Mouse (Mus musculus): ENCODE measurements at regions not wholly inside any gene's neighbourhood (a gene's known extent, or its start where the extent isn't known, plus 50 kb on each side); places are given as distances from the start of the nearest gene placed in this dataset.
A peak's percentile ranks its signal among the peaks of the same experiment; 100 is the strongest.

DNA sequence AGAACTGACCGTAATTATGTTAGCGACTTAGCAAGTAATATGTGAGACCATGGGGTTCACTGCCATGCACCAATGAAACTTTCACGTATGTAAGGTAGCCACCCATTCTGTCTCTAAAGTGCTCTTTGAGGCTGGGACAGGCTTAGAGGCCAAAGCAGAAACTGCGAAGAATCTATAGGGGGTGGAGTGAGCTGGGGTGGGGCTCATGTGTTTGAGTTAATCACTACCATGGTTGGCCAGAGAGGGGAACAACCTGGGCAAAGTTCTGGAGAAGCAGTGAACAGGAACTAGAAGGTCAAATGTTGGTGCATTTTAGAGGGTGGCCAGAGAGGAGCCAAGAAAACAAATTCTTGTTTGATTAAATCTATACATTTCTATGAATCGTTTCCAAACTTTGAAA lies 136.4 kb downstream of the Tmem17 start:
- no peaks in the 10 kb centered on the region for H3K9me3 ChIP-seq
- WGBS: 93% methylated on average over 5 of the region's 5 CpGs
- H3K27me3 ChIP-seq: no peaks in the 10 kb centered on the region
- H3K4me2 ChIP-seq: no peak overlapping the region
- no peak for ATAC-seq (ENCODE audit: low FRiP score, low read depth)
- H3K36me3 ChIP-seq: no peaks in the 10 kb centered on the region
- H3K27ac ChIP-seq (replicated peaks): no peak overlapping the region
- H3K4me1 ChIP-seq (replicated peaks): peaks cover 12% of the 10 kb centered on the region; the same call in 1 of the 2 replicates
- no peak overlapping the region for H3K4me3 ChIP-seq
- H3K9ac ChIP-seq: no peak overlapping the region

DNA sequence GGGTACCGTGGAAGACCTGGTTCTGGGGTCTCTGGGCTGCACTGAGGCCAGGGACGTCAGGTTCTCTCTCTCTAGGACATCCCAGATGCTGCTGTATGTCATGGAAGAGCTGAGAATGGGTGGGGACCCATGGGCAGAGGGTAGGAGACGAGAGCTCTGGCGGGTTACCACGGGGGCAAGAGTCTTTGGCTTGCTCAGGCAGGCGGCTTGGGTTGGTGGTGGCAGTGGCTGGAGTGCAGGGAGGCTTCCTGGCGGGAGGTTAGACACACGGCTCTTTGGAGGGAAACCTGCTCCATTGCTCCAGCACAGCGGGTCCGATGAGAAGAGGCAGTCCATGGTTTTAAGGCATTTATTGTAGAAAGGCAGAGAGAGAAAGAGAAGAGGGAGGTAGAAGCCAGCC lies 138.9 kb downstream of the Tmem17 start:
- no peak overlapping the region for H3K9ac ChIP-seq
- H3K4me2 ChIP-seq: no peak overlapping the region
- no peak for ATAC-seq (ENCODE audit: low FRiP score, low read depth)
- no peak overlapping the region for H3K4me3 ChIP-seq
- no peaks in the 10 kb centered on the region for H3K36me3 ChIP-seq
- H3K9me3 ChIP-seq: no peaks in the 10 kb centered on the region
- no peaks in the 10 kb centered on the region for H3K27me3 ChIP-seq
- WGBS: 90% methylated on average over 10 of the region's 10 CpGs
- H3K4me1 ChIP-seq (replicated peaks): peaks cover 11% of the 10 kb centered on the region; the same call in 1 of the 2 replicates
- H3K27ac ChIP-seq (replicated peaks): no peak overlapping the region

DNA sequence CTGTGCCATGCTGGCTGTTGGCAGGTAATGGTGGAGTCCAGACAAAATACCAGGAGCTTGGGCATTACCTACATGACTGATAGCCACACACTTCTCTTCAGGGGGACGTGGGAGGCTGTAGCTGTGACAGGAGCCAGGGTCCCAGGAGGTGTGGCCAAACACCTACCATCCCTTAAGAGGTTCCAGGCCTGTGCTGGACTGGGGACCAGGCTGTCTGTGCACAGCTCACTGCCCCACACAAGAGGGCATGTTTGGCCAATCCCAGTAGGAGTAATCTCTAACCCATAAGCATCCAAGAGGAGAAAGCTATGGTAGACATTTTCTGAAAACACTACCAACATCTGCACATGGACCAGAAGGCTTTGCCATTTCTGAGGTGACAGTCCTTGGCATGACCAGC lies 139.4 kb downstream of the Tmem17 start:
- H3K9ac ChIP-seq: no peak overlapping the region
- 90% methylated on average over 1 of the region's 1 CpGs for WGBS
- H3K27ac ChIP-seq (replicated peaks): no peak overlapping the region

DNA sequence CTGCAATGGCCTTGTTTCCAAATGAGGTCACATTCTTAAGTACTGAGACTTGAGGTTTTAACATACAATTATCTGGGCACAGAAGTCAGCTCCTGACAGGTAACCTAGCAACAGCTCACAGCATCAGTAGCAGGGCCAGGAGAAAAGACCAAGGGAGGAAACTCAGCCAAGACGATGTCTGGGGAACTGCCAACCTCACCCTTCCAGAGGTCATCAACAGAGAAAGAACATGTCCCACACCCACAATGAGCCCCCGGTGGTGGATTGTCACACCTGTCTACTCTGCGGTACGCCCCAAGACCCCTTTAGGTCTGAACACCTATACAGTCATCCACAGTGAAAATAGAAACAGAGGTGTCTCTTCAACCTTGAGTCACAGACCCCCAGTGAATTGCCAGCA lies 140.0 kb downstream of the Tmem17 start:
- ATAC-seq (ENCODE audit: low FRiP score, low read depth): 0 out of 2 replicates have a peak, but pooled peaks have one; percentile 11
- Histone ChIP-seq H3K27ac (replicated peaks) (no peak overlapping the region), H3K36me3 (no peaks in the 10 kb centered on the region), H3K4me1 (replicated peaks) (0 out of 2 replicates have a peak, but pooled peaks cover 6% of the 10 kb centered on the region), H3K9me3 (no peaks in the 10 kb centered on the region), H3K9ac (no peak overlapping the region), H3K4me2 (no peak overlapping the region), H3K4me3 (no peak overlapping the region), H3K27me3 (no peaks in the 10 kb centered on the region)
- WGBS: 70% methylated on average over 4 of the region's 4 CpGs

More for the DNA sequence above, 139.4 kb downstream of the Tmem17 start:
- H3K27me3 ChIP-seq: no peaks in the 10 kb centered on the region
- no peak overlapping the region for H3K4me2 ChIP-seq
- H3K9me3 ChIP-seq: no peaks in the 10 kb centered on the region
- ATAC-seq (ENCODE audit: low FRiP score, low read depth): no peak
- H3K36me3 ChIP-seq: no peaks in the 10 kb centered on the region
- 0 out of 2 replicates have a peak, but pooled peaks cover 6% of the 10 kb centered on the region for H3K4me1 ChIP-seq (replicated peaks)
- H3K4me3 ChIP-seq: no peak overlapping the region

DNA sequence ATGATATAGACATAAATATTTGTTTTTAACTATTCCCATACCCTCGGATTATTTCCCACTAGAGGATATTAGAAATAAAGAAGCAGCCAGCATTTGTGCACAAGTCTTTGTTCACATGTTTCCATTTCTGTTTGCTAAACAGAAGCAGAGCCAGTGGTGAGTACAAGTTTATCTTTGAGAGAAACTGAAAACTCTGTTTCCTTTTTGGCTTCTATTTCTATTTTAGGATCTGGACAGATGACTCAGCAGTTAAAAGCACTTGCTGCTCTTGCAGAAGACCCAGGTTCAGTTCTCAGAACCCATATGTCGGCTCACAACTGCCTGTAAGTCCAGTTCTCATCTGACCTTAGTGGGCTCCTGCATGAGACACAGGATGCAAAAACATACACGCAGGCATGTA lies 141.0 kb downstream of the Tmem17 start:
- H3K9me3 ChIP-seq: no peaks in the 10 kb centered on the region
- ATAC-seq (ENCODE audit: low FRiP score, low read depth): no peak
- no peak overlapping the region for H3K27ac ChIP-seq (replicated peaks)
- no peaks in the 10 kb centered on the region for H3K36me3 ChIP-seq
- H3K4me2 ChIP-seq: no peak overlapping the region
- WGBS: 78% methylated on average over 3 of the region's 3 CpGs
- H3K27me3 ChIP-seq: no peaks in the 10 kb centered on the region
- no peak overlapping the region for H3K4me3 ChIP-seq
- 0 out of 2 replicates have a peak, but pooled peaks cover 6% of the 10 kb centered on the region for H3K4me1 ChIP-seq (replicated peaks)
- H3K9ac ChIP-seq: no peak overlapping the region

DNA sequence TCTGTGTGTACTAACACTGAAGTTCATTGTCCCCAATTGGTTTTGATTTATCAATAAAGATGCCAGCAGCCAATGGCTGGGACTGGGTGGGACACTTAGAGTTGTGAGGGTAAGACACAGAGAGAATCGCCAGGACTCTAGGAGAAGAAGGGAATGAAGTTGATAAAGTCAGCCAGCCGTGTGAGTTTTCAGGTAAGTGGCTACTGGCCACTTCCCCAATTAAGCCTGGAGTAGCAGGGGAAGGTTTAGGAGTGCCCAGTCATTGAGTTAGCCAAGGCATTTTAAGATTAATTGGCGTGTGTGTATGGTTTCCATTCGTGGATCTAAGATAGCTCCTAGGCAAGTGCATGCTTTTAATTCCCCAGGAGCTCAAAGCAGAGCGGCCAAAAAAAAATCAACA lies 141.5 kb downstream of the Tmem17 start:
- no peak for ATAC-seq (ENCODE audit: low FRiP score, low read depth)
- no peak overlapping the region for H3K4me2 ChIP-seq
- no peaks in the 10 kb centered on the region for H3K27me3 ChIP-seq
- H3K9me3 ChIP-seq: no peaks in the 10 kb centered on the region
- no peak overlapping the region for H3K9ac ChIP-seq
- 0 out of 2 replicates have a peak, but pooled peaks cover 6% of the 10 kb centered on the region for H3K4me1 ChIP-seq (replicated peaks)
- no peak overlapping the region for H3K27ac ChIP-seq (replicated peaks)
- WGBS: 83% methylated on average over 5 of the region's 5 CpGs
- H3K36me3 ChIP-seq: no peaks in the 10 kb centered on the region
- H3K4me3 ChIP-seq: no peak overlapping the region

DNA sequence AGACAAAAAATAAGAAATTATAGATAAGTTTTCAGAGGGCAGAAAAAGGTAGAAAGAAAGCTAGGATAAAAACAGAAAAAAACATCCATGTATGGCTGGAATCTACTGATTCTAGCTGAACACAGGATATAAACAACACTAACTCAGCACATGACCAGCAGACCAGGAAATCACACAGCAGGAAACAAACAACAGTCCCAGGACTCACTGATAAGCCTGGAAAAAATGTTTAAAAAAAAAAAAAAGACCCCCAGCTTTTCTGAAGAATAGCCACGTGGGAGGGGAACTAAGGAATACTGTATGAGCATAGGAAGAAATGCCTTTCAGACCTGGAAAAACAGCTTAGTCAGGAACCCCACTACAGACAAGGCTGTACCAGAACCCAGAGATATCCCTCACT lies 145.7 kb downstream of the Tmem17 start:
- WGBS: 56% methylated on average over 1 of the region's 1 CpGs
- Histone ChIP-seq H3K36me3 (no peaks in the 10 kb centered on the region), H3K27ac (replicated peaks) (no peak overlapping the region), H3K4me2 (no peak overlapping the region), H3K4me3 (no peak overlapping the region), H3K9ac (no peak overlapping the region), H3K4me1 (replicated peaks) (peaks cover 5% of the 10 kb centered on the region; the same call in 1 of the 2 replicates), H3K27me3 (no peaks in the 10 kb centered on the region), H3K9me3 (no peaks in the 10 kb centered on the region)
- no peak for ATAC-seq (ENCODE audit: low FRiP score, low read depth)

DNA sequence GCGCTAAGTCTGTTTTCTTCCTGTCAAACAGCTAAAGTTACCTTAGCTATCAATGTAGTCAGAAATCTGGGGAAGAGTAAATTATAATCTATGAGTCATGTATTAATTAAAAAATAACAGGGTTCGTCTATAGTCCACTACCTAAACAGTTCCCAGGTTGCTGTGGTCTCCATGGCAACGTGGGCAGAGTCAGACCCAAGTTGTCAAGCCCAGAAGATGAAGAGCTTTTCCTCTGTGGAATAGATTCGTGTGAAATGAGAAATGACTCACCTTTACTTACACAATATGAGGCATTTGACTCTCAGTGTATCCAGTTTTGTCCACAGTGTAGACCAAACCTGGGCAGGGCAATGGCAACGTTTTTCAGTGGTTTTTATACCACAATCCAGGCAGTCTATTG lies 149.2 kb downstream of the Tmem17 start:
- 0 out of 2 replicates have a peak, but pooled peaks have one; percentile 25 for ATAC-seq (ENCODE audit: low FRiP score, low read depth)
- Histone ChIP-seq H3K4me3 (no peak overlapping the region), H3K4me2 (no peak overlapping the region), H3K4me1 (replicated peaks) (peaks cover 5% of the 10 kb centered on the region; the same call in 1 of the 2 replicates), H3K27ac (replicated peaks) (no peak overlapping the region), H3K9me3 (no peaks in the 10 kb centered on the region), H3K27me3 (no peaks in the 10 kb centered on the region), H3K36me3 (no peaks in the 10 kb centered on the region), H3K9ac (no peak overlapping the region)
- WGBS: 50% methylated on average over 5 of the region's 5 CpGs

DNA sequence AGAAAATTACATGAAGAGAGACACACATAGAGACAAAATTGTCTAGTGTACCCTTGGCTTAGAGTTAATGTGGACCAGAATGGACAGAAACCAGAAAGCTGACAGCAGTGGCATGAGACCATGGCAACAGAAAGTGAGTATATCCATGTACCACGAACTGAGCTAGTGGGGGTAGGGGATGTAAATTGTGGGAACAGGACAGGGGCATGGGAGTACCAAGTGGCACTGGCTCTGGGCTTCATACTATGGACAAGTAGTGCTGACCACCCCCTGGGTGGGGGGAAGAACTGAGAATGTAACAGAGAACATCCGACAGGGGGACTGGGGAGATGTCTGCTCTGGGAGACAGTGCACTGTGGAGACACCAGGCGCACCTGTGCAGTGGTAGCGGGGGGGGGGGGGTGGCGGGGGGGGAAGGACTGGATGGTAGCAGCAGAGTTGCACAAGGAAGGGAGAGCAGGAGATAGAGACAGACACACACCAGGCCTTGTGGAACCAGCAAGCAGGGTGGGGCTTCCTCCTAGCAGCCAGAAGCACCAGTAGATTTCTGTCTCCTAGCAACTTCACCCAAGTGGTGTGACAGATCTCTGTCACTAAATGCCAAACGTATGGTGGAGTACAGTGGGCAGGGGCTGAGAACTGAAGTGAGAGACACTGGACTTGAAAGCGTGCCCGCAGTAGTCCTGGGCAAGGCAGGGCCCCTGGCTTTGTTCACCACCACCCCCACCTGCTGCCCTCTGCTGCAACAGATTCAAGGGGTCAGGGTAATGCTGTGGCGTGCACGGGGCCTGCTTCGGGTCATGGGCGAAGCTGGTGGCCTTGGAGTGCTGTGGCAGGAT lies 150.0 kb downstream of the Tmem17 start:
- Histone ChIP-seq H3K36me3 (no peaks in the 10 kb centered on the region), H3K27ac (replicated peaks) (no peak overlapping the region), H3K4me2 (no peak overlapping the region), H3K4me1 (replicated peaks) (peaks cover 5% of the 10 kb centered on the region; the same call in 1 of the 2 replicates), H3K9ac (no peak overlapping the region), H3K27me3 (no peaks in the 10 kb centered on the region), H3K4me3 (no peak overlapping the region), H3K9me3 (no peaks in the 10 kb centered on the region)
- ATAC-seq (ENCODE audit: low FRiP score, low read depth): peak; percentile 56
- WGBS: 43% methylated on average over 10 of the region's 12 CpGs

DNA sequence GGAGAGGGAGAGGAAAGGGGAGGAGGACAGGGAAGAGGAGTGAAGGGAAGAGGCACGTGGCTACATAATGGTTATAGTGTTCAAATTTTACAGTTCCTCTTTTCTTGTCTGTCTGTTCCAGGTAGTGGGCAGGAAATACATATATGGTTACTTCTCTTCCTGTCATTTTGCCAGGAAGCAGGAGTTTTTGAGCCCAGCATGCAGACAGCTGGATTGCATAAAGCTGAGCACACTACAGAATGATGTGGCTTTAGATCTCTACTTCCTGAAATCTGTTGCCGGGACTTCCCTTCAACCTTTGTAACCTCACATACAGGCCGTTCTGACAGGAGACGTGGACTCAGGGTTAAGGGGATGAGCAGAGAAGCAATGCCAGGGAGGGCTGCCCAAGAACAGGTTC lies 154.1 kb downstream of the Tmem17 start:
- no peak overlapping the region for H3K9ac ChIP-seq
- H3K4me2 ChIP-seq: no peak overlapping the region
- H3K27me3 ChIP-seq: no peaks in the 10 kb centered on the region
- peaks cover 5% of the 10 kb centered on the region; the same call in 1 of the 2 replicates for H3K4me1 ChIP-seq (replicated peaks)
- 43% methylated on average over 4 of the region's 4 CpGs for WGBS
- H3K9me3 ChIP-seq: no peaks in the 10 kb centered on the region
- no peak for ATAC-seq (ENCODE audit: low FRiP score, low read depth)
- H3K4me3 ChIP-seq: no peak overlapping the region
- H3K36me3 ChIP-seq: no peaks in the 10 kb centered on the region
- no peak overlapping the region for H3K27ac ChIP-seq (replicated peaks)

DNA sequence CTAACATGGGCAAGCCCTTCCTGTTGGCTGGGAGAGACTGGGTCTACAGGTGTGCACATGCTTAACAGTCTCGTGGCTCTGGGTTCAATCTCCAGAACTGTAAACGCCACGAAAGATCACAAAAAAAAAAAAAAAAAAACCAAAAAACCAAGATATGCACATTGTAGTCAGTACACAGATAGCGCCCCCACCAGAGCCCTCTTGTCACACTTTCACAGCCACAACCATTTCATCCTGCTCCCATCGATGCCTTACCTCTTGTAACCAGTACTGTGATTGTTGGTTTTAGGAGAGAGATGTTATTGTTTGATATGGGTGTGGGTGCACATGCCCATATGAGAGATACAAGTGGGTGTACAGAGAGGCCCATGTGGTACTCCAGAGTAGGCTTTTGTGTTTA lies 154.5 kb downstream of the Tmem17 start:
- Histone ChIP-seq H3K27ac (replicated peaks) (no peak overlapping the region), H3K4me3 (no peak overlapping the region), H3K4me2 (no peak overlapping the region), H3K4me1 (replicated peaks) (peaks cover 6% of the 10 kb centered on the region), H3K27me3 (no peaks in the 10 kb centered on the region), H3K9me3 (no peaks in the 10 kb centered on the region), H3K9ac (no peak overlapping the region), H3K36me3 (no peaks in the 10 kb centered on the region)
- no peak for ATAC-seq (ENCODE audit: low FRiP score, low read depth)
- 95% methylated on average over 5 of the region's 5 CpGs for WGBS

DNA sequence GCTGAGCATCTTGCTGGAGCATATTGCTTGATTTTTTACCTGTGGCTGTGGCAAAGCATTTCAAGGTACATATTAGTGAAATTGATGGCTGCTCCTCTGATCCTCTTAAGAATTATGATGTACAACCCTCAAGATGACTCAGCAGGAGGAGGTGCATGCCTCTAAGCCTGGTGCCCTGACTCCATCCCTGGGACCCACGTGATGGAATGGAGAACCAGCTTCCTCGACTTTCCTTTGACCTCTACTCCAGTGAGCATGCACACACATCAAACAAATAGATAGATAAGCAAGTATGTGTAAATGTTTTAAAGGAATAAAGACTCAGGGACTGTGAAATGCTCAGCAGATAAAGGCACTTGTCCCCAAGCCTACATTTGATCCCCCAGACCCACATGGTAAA lies 156.3 kb downstream of the Tmem17 start:
- Histone ChIP-seq H3K4me3 (no peak overlapping the region), H3K27ac (replicated peaks) (no peak overlapping the region), H3K9me3 (no peaks in the 10 kb centered on the region), H3K4me1 (replicated peaks) (peaks cover 13% of the 10 kb centered on the region), H3K36me3 (no peaks in the 10 kb centered on the region), H3K9ac (no peak overlapping the region), H3K27me3 (no peaks in the 10 kb centered on the region), H3K4me2 (no peak overlapping the region)
- WGBS: 66% methylated on average over 2 of the region's 2 CpGs
- no peak for ATAC-seq (ENCODE audit: low FRiP score, low read depth)

All from hindbrain, embryonic 15.5 days (tissue).